Comparison of ENCODE assay signal across 13 mouse cellular contexts in the genomic region with DNA sequence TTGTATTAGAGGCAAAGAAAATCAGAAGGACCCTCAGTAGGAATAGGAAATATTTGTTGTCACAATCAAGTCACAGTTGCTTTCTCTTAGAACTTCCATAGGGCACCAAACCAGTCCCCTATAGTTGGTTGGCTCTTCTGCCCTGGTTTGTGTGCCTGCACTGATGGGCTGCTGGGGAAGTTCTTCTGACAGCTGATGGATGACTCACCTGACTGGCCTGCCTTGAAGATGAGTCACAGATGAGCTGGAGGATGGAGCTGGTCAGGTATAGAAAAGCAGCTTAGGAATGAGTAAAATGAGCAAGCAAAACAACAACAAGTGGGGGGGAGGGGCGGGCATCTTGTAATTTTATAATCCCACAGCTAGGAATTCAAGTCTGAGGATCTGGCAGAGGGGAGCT.
"Had no signal": no experiment of that assay in that cellular context is flagged by ENCODE, and none has a peak within 500 bp of the region (broad histone marks: within the 10 kb centered on the region; RNA-seq: fewer than 3 reads in every experiment).

No protein-coding gene starts in this region.

- H3K27ac ChIP-seq: kidney, postnatal 0 days; layer of hippocampus, adult 2 months; limb, embryonic 13.5 days; liver, embryonic 14.5 days; midbrain, embryonic 13.5 days; neural tube, embryonic 15.5 days; stomach, postnatal 0 days had no signal

- H3K27me3 ChIP-seq: midbrain, embryonic 13.5 days; neural tube, embryonic 15.5 days had no signal

- H3K4me1 ChIP-seq: limb, embryonic 13.5 days; midbrain, embryonic 13.5 days; neural tube, embryonic 15.5 days had no signal

- DNase-seq: kidney, postnatal 4 days; left cerebral cortex, postnatal 4 days; lung, adult 18-20 months; right cerebral cortex, adult 18-20 months; right cerebral cortex, postnatal 25 days; thymus, postnatal 4 days had no signal

- H3K9me3 ChIP-seq: midbrain, embryonic 13.5 days; neural tube, embryonic 15.5 days had no signal

- H3K9ac ChIP-seq: limb, embryonic 13.5 days; liver, embryonic 14.5 days; midbrain, embryonic 13.5 days; neural tube, embryonic 15.5 days had no signal

- H3K4me3 ChIP-seq: layer of hippocampus, adult 2 months; limb, embryonic 13.5 days; midbrain, embryonic 13.5 days; neural tube, embryonic 15.5 days had no signal
